In genomic region chr4:119960523-119960922, GRCm38 (mm10) we compare ENCODE assay signal across 12 mouse cellular contexts.
"Had no signal": no experiment of that assay in that cellular context is flagged by ENCODE, and none has a peak within 500 bp of the region (broad histone marks: within the 10 kb centered on the region; RNA-seq: fewer than 3 reads in every experiment).

No protein-coding gene starts in this region.

- H3K4me3 ChIP-seq: limb, embryonic 15.5 days; liver, embryonic 12.5 days; midbrain, embryonic 12.5 days had no signal

- H3K9ac ChIP-seq: limb, embryonic 15.5 days; liver, embryonic 12.5 days; lung, embryonic 14.5 days; midbrain, embryonic 12.5 days had no signal

- H3K36me3 ChIP-seq: limb, embryonic 15.5 days; liver, embryonic 12.5 days; midbrain, embryonic 12.5 days had no signal

- H3K9me3 ChIP-seq: limb, embryonic 15.5 days; liver, embryonic 12.5 days; midbrain, embryonic 12.5 days had no signal

- H3K27ac ChIP-seq: kidney, postnatal 0 days; limb, embryonic 15.5 days; liver, embryonic 12.5 days; midbrain, embryonic 12.5 days; stomach, postnatal 0 days had no signal

- H3K27me3 ChIP-seq: limb, embryonic 15.5 days; liver, embryonic 12.5 days; midbrain, embryonic 12.5 days had no signal

- ATAC-seq: liver, embryonic 12.5 days had no signal

- DNase-seq: layer of hippocampus, adult 9-11 months; layer of hippocampus, postnatal 36 days; lung, embryonic 14.5 days; lung, postnatal 10 days; lung, postnatal 4 days; right cerebral cortex, adult 18-20 months; thymus, postnatal 4 days had no signal

- H3K4me2 ChIP-seq: limb, embryonic 15.5 days; liver, embryonic 12.5 days; lung, embryonic 14.5 days; midbrain, embryonic 12.5 days had no signal

- H3K4me1 ChIP-seq: midbrain, embryonic 12.5 days had no signal
